Mouse (Mus musculus) spleen, postnatal 14 days (tissue): ENCODE results near the gene Eipr1.

Experiments
- DNase-seq, 2 experiments: peaks; one replicate each; pipeline ENCODE4 v3.0.0; 2021 to 2022; ENCODE audit warnings: low spot score in 2 of 2

Gene Eipr1

GRCm38 (mm10) chr12:28775627-28776026, 24.0 kb downstream of the Eipr1 start:
- no peak for DNase-seq

GRCm38 (mm10) chr12:28780180-28780579, 28.6 kb downstream of the Eipr1 start:
- no peak for DNase-seq

GRCm38 (mm10) chr12:28782637-28783036, 31.0 kb downstream of the Eipr1 start:
- DNase-seq = no peak

GRCm38 (mm10) chr12:28784355-28784754, 32.8 kb downstream of the Eipr1 start:
- no peak for DNase-seq

- DNase-seq = no peak
Observed at GRCm38 (mm10) chr12:28784864-28785263, 33.3 kb downstream of the Eipr1 start.

- no peak for DNase-seq
Observed at GRCm38 (mm10) chr12:28785299-28785698, 33.7 kb downstream of the Eipr1 start.

- no peak for DNase-seq
Observed at GRCm38 (mm10) chr12:28786310-28786709, 34.7 kb downstream of the Eipr1 start.

GRCm38 (mm10) chr12:28792613-28793012, 41.0 kb downstream of the Eipr1 start:
- DNase-seq = no peak

- DNase-seq = no peak
Observed at GRCm38 (mm10) chr12:28793715-28794114, 42.1 kb downstream of the Eipr1 start.

GRCm38 (mm10) chr12:28795041-28795440, 43.4 kb downstream of the Eipr1 start:
- DNase-seq = no peak

- DNase-seq = no peak
Observed at GRCm38 (mm10) chr12:28796881-28797420, 45.3 kb downstream of the Eipr1 start.

- no peak for DNase-seq
Observed at GRCm38 (mm10) chr12:28799798-28800411, 48.3 kb downstream of the Eipr1 start.

- no peak for DNase-seq
Observed at GRCm38 (mm10) chr12:28800423-28800822, 48.8 kb downstream of the Eipr1 start.

- DNase-seq = no peak
Observed at GRCm38 (mm10) chr12:28800891-28801290, 49.3 kb downstream of the Eipr1 start.

GRCm38 (mm10) chr12:28801731-28802130, 50.1 kb downstream of the Eipr1 start:
- no peak for DNase-seq

- no peak for DNase-seq
Observed at GRCm38 (mm10) chr12:28803043-28803442, 51.4 kb downstream of the Eipr1 start.

- DNase-seq = peak; percentile 28 to 32
Observed at GRCm38 (mm10) chr12:28804558-28805481, 53.2 kb downstream of the Eipr1 start.

GRCm38 (mm10) chr12:28808786-28809375, 57.3 kb downstream of the Eipr1 start:
- DNase-seq = no peak

- DNase-seq = no peak
Observed at GRCm38 (mm10) chr12:28809756-28810337, 58.2 kb downstream of the Eipr1 start.

GRCm38 (mm10) chr12:28816681-28817426, 65.3 kb downstream of the Eipr1 start:
- DNase-seq = no peak

GRCm38 (mm10) chr12:28817427-28817752, 65.8 kb downstream of the Eipr1 start:
- no peak for DNase-seq
